Mouse (Mus musculus) CH12.LX (cell line): Measurements from ENCODE around the gene Fgfr2.

ENCODE experiments used
- CTCF ChIP-seq, 2 experiments: IDR thresholded peaks in 1 of 2; conservative IDR thresholded peaks in 1 of 2; 2 replicates each; pipeline ENCODE4 v1.5.1; 2011 to 2012; ENCODE audit warnings: low read depth in 2 of 2, low read length in 2 of 2, improper control_type of control experiment in 1 of 2, inconsistent platforms in 1 of 2, mild to moderate bottlenecking in 1 of 2, moderate library complexity in 1 of 2
- EP300 ChIP-seq: IDR thresholded peaks from 2 replicates; pipeline ENCODE4 v1.6.1; 2011; ENCODE audit warnings: low read length, improper control_type of control experiment
- MXI1 ChIP-seq: IDR thresholded peaks from 2 replicates; pipeline ENCODE4 v1.6.1; 2011; ENCODE audit warnings: mild to moderate bottlenecking, low read depth, low read length, improper control_type of control experiment
- NELFE ChIP-seq: IDR thresholded peaks from 2 replicates; pipeline ENCODE4 v1.6.1; 2011; ENCODE audit warnings: low read depth, low read length, improper control_type of control experiment
- POLR2A ChIP-seq: IDR thresholded peaks from 2 replicates; pipeline ENCODE4 v1.6.1; 2011; ENCODE audit warnings: low read depth, mild to moderate bottlenecking, improper control_type of control experiment, low read length
- TCF12 ChIP-seq: IDR thresholded peaks from 2 replicates; pipeline ENCODE4 v1.6.1; 2014; ENCODE audit warnings: low read depth, mild to moderate bottlenecking, inconsistent platforms, low read length, improper control_type of control experiment

GRCm38 (mm10) chr7:133117815-133118214, 5.3 kb downstream of the Fgfr2 start:
- TF ChIP-seq POLR2A (no peak), TCF12 (no peak), CTCF (conservative IDR thresholded peaks at IDR 0.05 in 1 of 2, IDR thresholded peaks at IDR 0.05 in 1 of 2; ENCODE audit: low read depth in 2 of 2, low read length in 2 of 2) (no peak), MXI1 (no peak), EP300 (no peak), NELFE (no peak)
